Mouse (Mus musculus) hindbrain, embryonic 14.5 days (tissue): ENCODE measurements around the gene Ccdc62. TPM values are rescaled to one million over a fixed set of nuclear protein-coding genes. Genes with fewer than 3 reads are reported as not detected.

Experiments
- ATAC-seq: fragments of 200-750 bp; cut with Nextera tagmentation; 2 replicates; pipeline ENCODE4 v1.8.0; 2017; ENCODE audit warnings: moderate number of reproducible peaks, mild to moderate bottlenecking, moderate TSS enrichment, moderate library complexity; ENCODE audit not compliant: low FRiP score
- DNase-seq: peaks from one replicate; pipeline ENCODE4 v3.0.0-alpha.2; 2015; ENCODE audit warnings: low spot score
- H3K27ac ChIP-seq: fragments of 300-500 bp; sonication (generic); 2 replicates; pipeline ENCODE4 v1.5.1; 2014; ENCODE audit warnings: mild to moderate bottlenecking, moderate library complexity
- H3K27me3 ChIP-seq: fragments of 300-500 bp; sonication (generic); 2 replicates; pipeline ENCODE4 v1.6.1; 2014; ENCODE audit warnings: mild to moderate bottlenecking, low read length, mixed read lengths; ENCODE audit not compliant: control insufficient read depth, insufficient read depth
- H3K36me3 ChIP-seq: fragments of 300-500 bp; sonication (generic); replicated peaks from 2 replicates; pipeline ENCODE4 v1.6.1; 2014; ENCODE audit not compliant: control insufficient read depth, insufficient read depth
- H3K4me1 ChIP-seq: fragments of 300-500 bp; sonication (generic); replicated peaks from 2 replicates; pipeline ENCODE4 v1.6.1; 2014; ENCODE audit warnings: antibody characterized with exemption, low read length, mixed read lengths; ENCODE audit not compliant: control insufficient read depth, insufficient read depth
- H3K4me2 ChIP-seq: fragments of 300-500 bp; sonication (generic); replicated peaks from 2 replicates; pipeline ENCODE4 v1.6.1; 2014; ENCODE audit warnings: mild to moderate bottlenecking, moderate library complexity
- H3K4me3 ChIP-seq: fragments of 300-500 bp; sonication (generic); replicated peaks from 2 replicates; pipeline ENCODE4 v1.5.1; 2014; ENCODE audit warnings: mild to moderate bottlenecking, low read length
- H3K9ac ChIP-seq: fragments of 300-500 bp; sonication (generic); 2 replicates; pipeline ENCODE4 v1.6.1; 2014
- H3K9me3 ChIP-seq: fragments of 300-500 bp; sonication (generic); 2 replicates; pipeline ENCODE4 v1.6.1; 2016; ENCODE audit warnings: low read length; ENCODE audit not compliant: control insufficient read depth
- WGBS: fragments of 180-500 bp; shearing (Covaris S2); extraction: QIAGEN DNeasy Blood & Tissue Kit; methylation state at CpG from one replicate; pipeline ENCODE4 v1.1.7; 2014; 5-methylcytosine and 5-hydroxymethylcytosine counted together
- microRNA-seq: library from miRNA; unstranded; fragments of <30 nt; microRNA quantifications from one replicate; pipeline ENCODE4, GENCODE M21; 2016
- polyA plus RNA-seq: library from polyadenylated mRNA; unstranded; fragments of >200 nt; fragmentation: Nextera tagmentation; extraction: Ambion mirVana; gene quantifications from 2 replicates; pipeline ENCODE4 v1.2.1, GENCODE M21; 2014

Ccdc62 gene
- polyA plus RNA-seq, 1 experiment from 2014 or later: 5.2 TPM

DNA sequence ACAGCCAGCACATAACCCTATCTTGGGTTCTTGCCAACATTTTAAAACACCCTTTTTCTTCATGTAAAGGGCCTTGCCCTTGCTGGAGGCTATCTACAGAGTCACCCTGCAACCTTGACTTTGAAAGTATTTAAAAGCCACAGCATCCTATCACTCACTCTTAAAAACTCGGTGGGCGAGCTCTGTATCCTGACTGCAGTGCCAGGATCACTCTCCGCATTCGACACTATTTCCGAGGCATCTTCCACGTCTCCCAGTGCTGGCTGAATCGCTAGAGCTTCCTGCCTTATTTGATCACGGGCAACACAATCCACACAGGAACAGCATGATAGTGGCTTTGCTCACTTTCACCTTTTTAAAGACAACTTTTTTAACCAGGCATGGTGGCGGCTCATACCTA is 87.5 kb downstream of the Ccdc62 start:
- H3K4me3 ChIP-seq: no peak overlapping the region
- no peaks in the 10 kb centered on the region for H3K27me3 ChIP-seq
- 80% methylated on average over 9 of the region's 9 CpGs for WGBS
- no peak overlapping the region for H3K27ac ChIP-seq
- no peak for DNase-seq
- H3K9me3 ChIP-seq: no peaks in the 10 kb centered on the region
- H3K36me3 ChIP-seq: no peaks in the 10 kb centered on the region
- no peak overlapping the region for H3K9ac ChIP-seq
- H3K4me2 ChIP-seq: no peak overlapping the region
- no peak for ATAC-seq
- peaks cover 68% of the 10 kb centered on the region for H3K4me1 ChIP-seq

DNA sequence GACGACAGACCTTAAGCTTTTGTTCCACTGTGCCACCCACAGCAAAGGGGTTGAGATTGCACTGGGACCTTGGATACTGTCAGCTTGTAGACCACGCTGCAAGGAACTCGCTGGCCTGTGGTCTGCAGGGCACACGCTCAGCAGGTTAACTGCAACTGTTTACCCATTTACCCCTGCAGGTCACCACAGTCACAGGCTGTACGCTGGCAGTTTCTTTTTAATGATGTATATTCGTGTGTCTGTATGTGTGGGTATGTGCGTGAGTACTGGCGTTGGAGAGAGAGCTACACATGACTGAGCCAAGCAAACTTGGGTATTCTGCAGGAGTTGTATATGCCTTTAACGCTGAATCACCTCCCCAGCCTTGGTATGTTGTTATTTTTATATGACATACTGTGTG is 88.2 kb downstream of the Ccdc62 start:
- H3K36me3 ChIP-seq: no peaks in the 10 kb centered on the region
- no peak overlapping the region for H3K4me2 ChIP-seq
- ATAC-seq (no peak), DNase-seq (no peak)
- H3K27ac ChIP-seq: no peak overlapping the region
- H3K9me3 ChIP-seq: no peaks in the 10 kb centered on the region
- no peaks in the 10 kb centered on the region for H3K27me3 ChIP-seq
- no peak overlapping the region for H3K4me3 ChIP-seq
- no peak overlapping the region for H3K9ac ChIP-seq
- 81% methylated on average over 9 of the region's 9 CpGs for WGBS
- H3K4me1 ChIP-seq: peaks cover 61% of the 10 kb centered on the region

Small RNAs within 50 kb of the gene (microRNA-seq; reads per million reads assigned to microRNA genes)
- not detected for gene Mir7032

Other genes starting within 250 kb of the Ccdc62 start
- gene Clip1, start 246.1 kb upstream of the Ccdc62 start, polyA plus RNA-seq: 70.7 and 72.9 TPM in 2 replicates
- gene Zcchc8, start 209.6 kb upstream of the Ccdc62 start, polyA plus RNA-seq: 55.5 and 61.0 TPM in 2 replicates
- gene Rsrc2, start 181.3 kb upstream of the Ccdc62 start, polyA plus RNA-seq: 118 and 121 TPM in 2 replicates
- 5.0 and 5.8 TPM in 2 replicates for gene Kntc1, start 181.0 kb upstream of the Ccdc62 start, polyA plus RNA-seq
- gene Hcar2, start 65.2 kb upstream of the Ccdc62 start, polyA plus RNA-seq: not detected in 2 replicates
- gene Hcar1, start 50.7 kb upstream of the Ccdc62 start, polyA plus RNA-seq: 0.51 and 0.64 TPM in 2 replicates
- gene Denr, start 23.5 kb upstream of the Ccdc62 start, polyA plus RNA-seq: 104 and 111 TPM in 2 replicates
- gene Gm43518, start 3.3 kb upstream of the Ccdc62 start, polyA plus RNA-seq: 2.3 and 2.6 TPM in 2 replicates
- gene Hip1r, start 42.9 kb downstream of the Ccdc62 start, polyA plus RNA-seq: 22.4 and 27.9 TPM in 2 replicates
- gene Vps37b, start 101.6 kb downstream of the Ccdc62 start, polyA plus RNA-seq: 59.5 and 61.7 TPM in 2 replicates
- 13.2 and 14.5 TPM in 2 replicates for gene Abcb9, start 165.1 kb downstream of the Ccdc62 start, polyA plus RNA-seq
- gene Ogfod2, start 181.6 kb downstream of the Ccdc62 start, polyA plus RNA-seq: 21.8 and 26.4 TPM in 2 replicates
- gene Arl6ip4, start 185.4 kb downstream of the Ccdc62 start, polyA plus RNA-seq: 62.6 and 72.1 TPM in 2 replicates